9 mouse cellular contexts compared by ENCODE assay signal in genomic region chr5:72094582-72094981, GRCm38 (mm10).
A peak's percentile ranks its signal among the peaks of the same experiment; 100 is the strongest.
DNase-seq lines count a peak whose midpoint lies in the region; ATAC-seq and TF ChIP-seq lines count a peak whose summit lies in the region.
"Had no signal": no experiment of that assay in that cellular context is flagged by ENCODE, and none has a peak within 500 bp of the region (broad histone marks: within the 10 kb centered on the region; RNA-seq: fewer than 3 reads in every experiment).

No protein-coding gene starts in this region.

- peak; percentile 5 for DNase-seq in kidney, postnatal 10 days
- no peak for DNase-seq in kidney, adult 18-20 months
- DNase-seq in 416B (ENCODE audit: low read depth) (peak; percentile 41), CH12.LX (ENCODE audit: extremely low read depth) (peak; percentile 38)
- DNase-seq in forebrain, postnatal 0 days, result peak; percentile 81
- no peak for DNase-seq in urinary bladder, postnatal 10 days (ENCODE audit: low spot score)
- no peak for DNase-seq in layer of hippocampus, postnatal 25 days (ENCODE audit: extremely low spot score in 1 of 2, low spot score in 1 of 2)

- no peak for TF ChIP-seq POLR2A in CH12.LX (IDR thresholded peaks at IDR 0.05; ENCODE audit: low read depth, low read length)

- H3K9ac ChIP-seq in CH12.LX (ENCODE audit: insufficient read depth, low read depth), result no peak overlapping the region
- no peak overlapping the region for H3K9ac ChIP-seq in forebrain, postnatal 0 days
- H3K9ac ChIP-seq: heart, embryonic 15.5 days had no signal

- no peaks in the 10 kb centered on the region for H3K79me2 ChIP-seq in CH12.LX (replicated peaks; ENCODE audit: control insufficient read depth, extremely low read depth, insufficient read depth, poor library complexity, severe bottlenecking)

- no peak overlapping the region for H3K4me2 ChIP-seq in CH12.LX (ENCODE audit: insufficient read depth, low read depth, poor library complexity, severe bottlenecking)
- H3K4me2 ChIP-seq in forebrain, postnatal 0 days (ENCODE audit: low read depth), result no peak overlapping the region
- H3K4me2 ChIP-seq: heart, embryonic 15.5 days had no signal

- no peaks in the 10 kb centered on the region for H3K9me3 ChIP-seq in CH12.LX (replicated peaks; ENCODE audit: low read length)
- H3K9me3 ChIP-seq in forebrain, postnatal 0 days (ENCODE audit: low read length), result no peaks in the 10 kb centered on the region
- H3K9me3 ChIP-seq: heart, embryonic 15.5 days had no signal

- peak; percentile 84 for ATAC-seq in forebrain, postnatal 0 days

- no peaks in the 10 kb centered on the region for H3K27me3 ChIP-seq in CH12.LX (replicated peaks)
- H3K27me3 ChIP-seq in forebrain, postnatal 0 days (ENCODE audit: insufficient read depth, low read length), result no peaks in the 10 kb centered on the region
- H3K27me3 ChIP-seq: heart, embryonic 15.5 days had no signal

- in situ Hi-C loops in CH12.LX (cut with MboI; ENCODE audit: low pct_ligation_motif_present, low pct_unique_long_range_greater_than_20kb, low sequenced_read_pairs), result loop anchor here (10.0 kb wide), 1 partner anchor 590 kb away; no protein-coding TSS in a partner anchor

- TF ChIP-seq CTCF in CH12.LX (conservative IDR thresholded peaks at IDR 0.05 in 1 of 2, IDR thresholded peaks at IDR 0.05 in 1 of 2; ENCODE audit: low read depth in 2 of 2, low read length in 2 of 2), result peak in 1 of 2 experiments; percentile 78; a peak in 2 of 4 replicates
- peak; percentile 73 for TF ChIP-seq CTCF in forebrain, postnatal 0 days (IDR thresholded peaks at IDR 0.05; ENCODE audit: low read depth)

- no peaks in the 10 kb centered on the region for H3K4me1 ChIP-seq in CH12.LX (ENCODE audit: control insufficient read depth in 1 of 2, insufficient read depth in 2 of 2)
- H3K4me1 ChIP-seq in forebrain, postnatal 0 days (ENCODE audit: insufficient read depth), result no peaks in the 10 kb centered on the region
- H3K4me1 ChIP-seq: heart, embryonic 15.5 days had no signal

- H3K4me3 ChIP-seq in CH12.LX (replicated peaks in 1 of 3; ENCODE audit: low read depth in 2 of 3, low read length in 2 of 3, poor library complexity in 1 of 3), result no peak overlapping the region
- no peak overlapping the region for H3K4me3 ChIP-seq in forebrain, postnatal 0 days (ENCODE audit: low read depth, low read length)
- H3K4me3 ChIP-seq: heart, embryonic 15.5 days had no signal

- peak; percentile 85 for TF ChIP-seq RAD21 in CH12.LX (IDR thresholded peaks at IDR 0.05; ENCODE audit: low read depth, low read length)

- dilution Hi-C loops in CH12.LX (cut with MboI; ENCODE audit: extremely low pct_ligation_motif_present, extremely low pct_unique_long_range_greater_than_20kb, low sequenced_read_pairs), result no loop called here

- TF ChIP-seq EP300 in CH12.LX (IDR thresholded peaks at IDR 0.05; ENCODE audit: low read length), result no peak

- no peak overlapping the region for H3K27ac ChIP-seq in CH12.LX (ENCODE audit: insufficient read depth, low read depth)
- H3K27ac ChIP-seq in forebrain, postnatal 0 days (ENCODE audit: low read depth, low read length), result no peak overlapping the region
- H3K27ac ChIP-seq: heart, embryonic 15.5 days; macrophage had no signal

- H3K36me3 ChIP-seq in CH12.LX (replicated peaks in 1 of 2; ENCODE audit: control insufficient read depth in 1 of 2, insufficient read depth in 1 of 2, low read length in 1 of 2), result no peaks in the 10 kb centered on the region
- no peaks in the 10 kb centered on the region for H3K36me3 ChIP-seq in forebrain, postnatal 0 days (ENCODE audit: insufficient read depth)
- H3K36me3 ChIP-seq: heart, embryonic 15.5 days had no signal

- WGBS in forebrain, postnatal 0 days, result 49% methylated on average over 7 of the region's 7 CpGs

TF ChIP-seq in CH12.LX, 34 proteins besides CTCF, POLR2A, EP300 and RAD21:
- TF ChIP-seq TBP (conservative IDR thresholded peaks at IDR 0.05; ENCODE audit: low read depth, low read length) (no peak), SMC3 (IDR thresholded peaks at IDR 0.05; ENCODE audit: low read depth, low read length) (peak; percentile 56), CHD1 (IDR thresholded peaks at IDR 0.05; ENCODE audit: low read depth, low read length) (no peak)

Comparison
In these comparisons a context has a peak if more than half of its experiments do, and no peak if none do; other contexts are left out.
1. DNase-seq: peak in kidney, postnatal 10 days (single experiment), 416B (single experiment), CH12.LX (single experiment) and forebrain, postnatal 0 days (single experiment); none in kidney, adult 18-20 months (single experiment), urinary bladder, postnatal 10 days (single experiment) and layer of hippocampus, postnatal 25 days (0 of 2).